Mouse (Mus musculus): Measurements from ENCODE around the gene Car11.

Gene Car11

GRCm38 (mm10) chr7:45709677-45710355 is 10.2 kb downstream of the Car11 start:
- DNase-seq (ENCODE audit: inconsistent age in 2 of 2, low spot score in 1 of 2) = peak; percentile 48 to 82

DNA sequence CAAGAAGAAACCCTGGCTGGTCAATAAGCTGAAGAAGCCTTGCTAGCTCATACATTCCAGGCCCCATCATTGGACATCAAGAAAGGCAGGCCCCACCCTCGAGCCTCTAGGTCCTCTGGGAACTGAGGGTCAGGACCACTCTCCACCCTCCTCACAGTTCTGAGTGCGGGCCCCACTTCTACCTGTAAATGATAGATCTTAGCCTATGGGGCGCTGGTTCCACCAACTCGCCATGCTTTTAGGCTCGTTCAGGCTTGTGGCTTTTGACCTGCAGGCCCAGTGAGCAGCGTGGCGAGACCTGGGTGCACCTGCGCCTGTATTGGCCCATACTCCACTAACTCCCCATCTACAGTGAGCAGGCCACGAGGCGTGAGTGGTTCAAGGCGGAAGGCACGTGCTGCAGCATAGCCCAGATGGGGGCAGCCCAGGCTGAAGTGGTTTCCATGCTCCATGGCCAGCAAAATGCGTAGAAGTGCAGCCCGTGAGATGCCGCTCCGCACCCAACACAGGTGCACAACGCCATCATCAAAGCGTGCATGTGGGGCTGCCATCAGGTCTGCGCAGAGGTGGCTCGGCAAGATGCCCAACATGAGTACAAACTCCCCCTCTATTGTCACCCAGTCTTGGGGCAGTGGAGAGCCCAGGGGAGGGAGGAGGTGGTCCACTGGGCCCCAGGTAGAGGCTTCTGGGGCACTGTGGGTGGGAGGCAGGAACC is 11.0 kb downstream of the Car11 start:
- DNase-seq (ENCODE audit: inconsistent age in 2 of 2, low spot score in 1 of 2) = peak; percentile 67 to 82

GRCm38 (mm10) chr7:45711316-45712021 is 11.8 kb downstream of the Car11 start:
- DNase-seq (ENCODE audit: inconsistent age in 2 of 2, low spot score in 1 of 2) = peak in 1 of 2 experiments; percentile 64

GRCm38 (mm10) chr7:45712022-45712757 is 12.5 kb downstream of the Car11 start:
- DNase-seq (ENCODE audit: inconsistent age in 2 of 2, low spot score in 1 of 2) = peak; percentile 89 to 95

- DNase-seq (ENCODE audit: inconsistent age in 2 of 2, low spot score in 1 of 2) = peak; percentile 60 to 68
Observed at GRCm38 (mm10) chr7:45713396-45713795, 13.8 kb downstream of the Car11 start.

GRCm38 (mm10) chr7:45713881-45714520 is 14.4 kb downstream of the Car11 start:
- DNase-seq (ENCODE audit: inconsistent age in 2 of 2, low spot score in 1 of 2) = peak; percentile 42 to 73

DNA sequence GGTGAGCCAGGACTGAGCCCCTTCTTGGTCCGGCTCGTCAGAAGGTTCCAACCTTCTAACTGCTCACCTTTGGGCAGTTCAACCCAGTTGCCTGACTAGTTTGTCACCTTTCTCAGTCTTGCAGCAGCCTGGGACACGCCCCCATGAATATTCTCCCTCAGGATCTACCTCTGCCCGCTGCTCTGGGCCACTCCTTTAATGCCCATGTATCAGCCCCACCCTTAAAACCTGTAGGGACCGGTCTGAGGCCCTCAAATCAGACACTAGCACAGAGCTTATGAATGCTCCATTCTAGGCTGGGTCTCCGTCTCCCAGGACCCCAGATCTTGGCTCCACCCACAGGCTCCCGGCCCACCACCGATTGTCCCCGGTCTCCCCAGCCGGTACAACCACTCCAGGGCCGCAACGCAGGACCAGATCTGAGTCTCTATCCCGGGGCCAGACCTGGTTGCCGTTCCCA is 15.0 kb downstream of the Car11 start:
- DNase-seq (ENCODE audit: inconsistent age in 2 of 2, low spot score in 1 of 2) = no peak

- peak; percentile 99 for DNase-seq (ENCODE audit: inconsistent age in 2 of 2, low spot score in 1 of 2)
Observed at GRCm38 (mm10) chr7:45715090-45715708, 15.6 kb downstream of the Car11 start, which contains the start of gene Rpl18. TSS of gene Rpl18 (plus strand) at chr7:45715457.

GRCm38 (mm10) chr7:45715741-45716459 is 16.3 kb downstream of the Car11 start:
- peak; percentile 51 to 67 for DNase-seq (ENCODE audit: inconsistent age in 2 of 2, low spot score in 1 of 2)

DNA sequence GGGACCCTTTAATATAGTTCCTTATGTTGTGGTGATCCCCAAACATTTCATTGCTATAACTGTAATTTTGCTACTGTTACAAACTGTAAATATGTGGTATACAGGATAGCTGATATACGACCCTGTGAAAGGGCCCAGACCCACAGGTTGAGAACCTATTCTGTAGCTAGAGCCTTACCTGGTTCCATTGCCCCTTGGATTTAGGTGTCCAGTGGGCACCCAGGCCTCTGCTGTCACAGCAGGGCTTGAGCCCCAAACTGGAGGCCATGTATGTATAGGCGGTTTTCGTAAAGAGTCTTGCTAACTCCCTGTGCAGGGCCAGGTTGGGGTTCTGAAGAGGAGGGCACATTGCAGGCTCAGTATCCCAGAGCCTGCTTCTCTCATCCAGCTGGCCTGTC is 16.8 kb downstream of the Car11 start:
- DNase-seq (ENCODE audit: inconsistent age in 2 of 2, low spot score in 1 of 2) = peak in 1 of 2 experiments; percentile 18

DNA sequence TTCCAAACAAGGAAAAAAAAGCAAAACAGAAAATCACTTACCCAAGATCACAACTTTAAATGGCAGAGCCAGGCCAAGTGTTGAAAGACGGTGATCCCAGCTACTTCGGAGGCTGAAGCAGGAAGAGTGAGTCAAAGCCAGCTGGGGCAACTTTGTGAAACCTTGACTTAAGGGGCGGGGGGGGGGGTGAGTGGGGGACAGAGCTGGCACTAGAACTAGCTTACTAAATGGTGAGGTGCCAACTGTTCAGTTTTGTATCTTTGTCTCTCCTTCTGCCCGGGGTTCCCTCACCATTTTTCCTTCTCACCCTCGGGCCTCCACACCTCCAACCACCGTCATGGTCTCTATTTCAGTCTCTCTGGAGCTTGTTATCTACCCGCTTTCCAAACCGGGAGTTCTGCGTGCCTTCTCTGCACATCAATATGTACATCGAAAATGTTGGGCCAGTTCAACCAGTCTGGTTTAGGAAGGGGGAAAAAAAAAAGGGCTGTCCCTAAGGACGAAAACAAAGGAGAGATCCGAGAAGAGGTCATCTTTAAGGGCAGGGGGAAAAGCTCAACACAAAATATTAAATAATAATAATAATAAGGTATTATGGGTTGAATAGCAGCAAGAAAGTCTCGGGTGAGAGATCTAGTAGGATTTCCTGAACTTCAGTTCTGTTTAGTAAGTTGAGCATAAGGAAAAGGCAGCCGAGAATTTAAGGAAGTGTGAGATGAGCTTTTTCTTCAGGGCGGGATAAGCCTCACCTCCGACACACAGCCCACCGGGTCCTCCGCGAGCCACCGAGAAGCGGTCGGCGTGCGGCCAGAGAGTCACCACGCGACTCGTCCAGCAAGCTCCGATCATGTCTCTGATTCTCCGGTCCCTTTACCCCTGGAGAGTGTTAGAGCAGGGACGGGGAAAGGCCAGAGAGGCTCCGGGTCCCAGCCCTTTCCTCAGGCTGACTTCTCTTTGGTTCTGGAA is 17.6 kb downstream of the Car11 start:
- DNase-seq (ENCODE audit: inconsistent age in 2 of 2, low spot score in 1 of 2) = peak; percentile 26 to 83

- DNase-seq (ENCODE audit: inconsistent age in 2 of 2, low spot score in 1 of 2) = peak; percentile 98 to 99
Observed at GRCm38 (mm10) chr7:45717918-45718297, 18.3 kb downstream of the Car11 start, which contains the start of gene Sphk2. TSS of gene Sphk2 (minus strand) at chr7:45718002.

- no peak for DNase-seq (ENCODE audit: inconsistent age in 2 of 2, low spot score in 1 of 2)
Observed at GRCm38 (mm10) chr7:45718331-45718730, 18.7 kb downstream of the Car11 start.

DNA sequence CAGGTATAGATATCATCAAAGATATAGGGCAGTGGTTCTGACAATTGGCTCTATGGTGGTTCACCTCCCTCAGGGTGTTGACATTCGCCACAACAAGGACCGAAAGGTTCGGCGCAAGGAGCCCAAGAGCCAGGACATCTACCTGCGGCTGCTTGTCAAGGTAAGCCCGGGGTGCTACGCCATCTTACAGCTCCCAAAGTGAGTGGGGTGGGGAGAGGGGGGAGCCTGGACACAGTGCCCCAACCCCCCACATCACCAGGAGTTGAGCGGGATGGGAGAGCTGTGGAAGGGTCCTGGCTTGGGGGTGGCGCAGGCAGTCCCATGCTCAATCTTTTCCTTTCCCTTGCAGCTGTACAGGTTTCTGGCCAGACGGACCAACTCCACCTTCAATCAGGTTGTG is 19.5 kb downstream of the Car11 start:
- peak; percentile 29 to 54 for DNase-seq (ENCODE audit: inconsistent age in 2 of 2, low spot score in 1 of 2)

DNA sequence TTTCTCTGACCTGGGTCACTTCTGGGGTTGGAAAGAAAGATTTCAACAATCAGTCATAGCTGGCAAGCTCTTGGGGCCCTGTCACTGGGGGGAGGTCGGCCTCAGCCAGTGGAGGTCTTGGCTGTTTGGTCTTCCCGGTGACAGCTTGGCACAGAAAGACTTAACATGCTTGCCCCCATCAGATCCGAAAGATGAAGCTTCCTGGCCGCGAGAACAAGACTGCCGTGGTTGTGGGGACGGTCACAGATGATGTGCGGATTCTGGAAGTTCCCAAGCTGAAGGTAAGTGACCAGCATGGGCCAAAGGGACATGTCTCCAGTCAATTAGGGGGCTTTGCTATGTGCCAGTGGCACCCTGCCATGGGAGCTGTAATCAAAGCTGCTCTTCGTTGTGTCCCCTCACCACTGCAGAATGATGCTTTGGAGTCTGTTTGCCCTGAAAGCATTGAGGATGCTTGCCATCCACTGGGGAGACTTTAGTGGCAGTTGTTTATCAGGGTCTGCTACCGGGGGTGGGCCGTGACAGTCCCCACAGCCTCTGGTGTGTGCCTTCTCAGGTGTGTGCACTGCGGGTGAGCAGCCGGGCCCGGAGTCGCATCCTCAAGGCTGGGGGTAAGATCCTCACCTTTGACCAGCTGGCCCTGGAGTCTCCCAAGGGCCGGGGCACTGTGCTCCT is 20.2 kb downstream of the Car11 start:
- DNase-seq (ENCODE audit: inconsistent age in 2 of 2, low spot score in 1 of 2) = peak; percentile 21 to 46

DNA sequence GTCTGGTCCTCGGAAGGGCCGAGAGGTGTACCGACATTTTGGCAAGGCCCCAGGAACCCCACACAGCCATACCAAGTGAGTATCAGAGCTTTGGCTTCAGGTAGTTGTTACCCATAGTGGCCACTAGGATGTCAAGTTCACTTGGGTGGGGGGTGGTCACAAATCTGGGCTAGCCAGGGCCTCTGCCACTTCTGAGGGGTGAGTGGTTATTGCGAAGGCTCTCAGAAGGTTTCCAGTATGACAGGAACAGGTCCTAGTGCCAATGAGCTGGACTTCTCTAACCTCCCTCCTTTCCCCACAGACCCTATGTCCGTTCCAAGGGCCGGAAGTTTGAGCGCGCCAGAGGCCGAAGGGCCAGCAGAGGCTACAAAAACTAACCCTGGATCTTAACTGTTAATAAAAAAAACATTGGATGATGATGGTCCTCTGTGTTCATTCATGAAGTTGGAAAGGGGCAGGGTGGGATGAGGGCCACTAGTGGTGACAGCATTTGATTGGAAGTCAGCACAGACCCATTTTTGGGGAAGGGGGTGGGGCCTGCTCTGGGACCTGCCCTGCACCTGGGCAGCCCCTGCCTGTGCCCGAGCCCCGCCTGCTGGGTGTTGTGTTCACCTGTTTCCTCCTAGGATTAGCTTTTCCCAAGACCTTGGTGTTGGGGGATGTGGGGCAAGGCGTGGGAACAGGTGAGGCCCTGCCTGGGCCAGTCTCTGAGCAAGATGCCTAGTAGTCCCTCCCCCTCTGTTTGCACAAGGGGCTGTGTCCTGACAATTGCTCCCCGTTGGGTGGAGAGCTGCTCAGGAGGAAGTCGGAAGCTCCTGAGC is 21.0 kb downstream of the Car11 start, which contains the start of gene Fam83e:
Gene Fam83e (plus strand): TSS at position 800 of the 821 bp plus-strand sequence.
- DNase-seq (ENCODE audit: inconsistent age in 2 of 2, low spot score in 1 of 2) = peak; percentile 21 to 46

GRCm38 (mm10) chr7:45721234-45721571 is 21.6 kb downstream of the Car11 start:
- no peak for DNase-seq (ENCODE audit: inconsistent age in 2 of 2, low spot score in 1 of 2)

Data from adrenal gland, adult (tissue).